Mouse (Mus musculus) limb, embryonic 11.5 days (tissue): ENCODE data around the gene Tas2r138. TPM values are rescaled to one million over a fixed set of nuclear protein-coding genes. Genes with fewer than 3 reads are reported as not detected.

Experiments
- ATAC-seq: fragments of 200-750 bp; cut with Nextera tagmentation; 2 replicates; pipeline ENCODE4 v1.8.0; 2017; ENCODE audit warnings: low read depth; ENCODE audit not compliant: insufficient number of reproducible peaks, low FRiP score, low TSS enrichment
- DNase-seq: peaks from one replicate; pipeline ENCODE4 v3.0.0-alpha.2; 2015; ENCODE audit warnings: low spot score
- H3K27ac ChIP-seq: fragments of 300-500 bp; sonication (generic); replicated peaks from 2 replicates; pipeline ENCODE4 v1.5.1; 2014; ENCODE audit warnings: low read depth, mild to moderate bottlenecking, low read length
- H3K27me3 ChIP-seq: fragments of 300-500 bp; sonication (generic); 2 replicates; pipeline ENCODE4 v1.6.1; 2014; ENCODE audit warnings: mild to moderate bottlenecking, low read length, mixed read lengths; ENCODE audit not compliant: control insufficient read depth, insufficient read depth
- H3K36me3 ChIP-seq: fragments of 300-500 bp; sonication (generic); 2 replicates; pipeline ENCODE4 v1.6.1; 2014; ENCODE audit warnings: mild to moderate bottlenecking, low read length, moderate library complexity, mixed read lengths; ENCODE audit not compliant: control insufficient read depth, insufficient read depth
- H3K4me1 ChIP-seq: fragments of 300-500 bp; sonication (generic); 2 replicates; pipeline ENCODE4 v1.6.1; 2014; ENCODE audit warnings: low read length, mixed read lengths; ENCODE audit not compliant: control insufficient read depth, insufficient read depth
- H3K4me2 ChIP-seq: fragments of 300-500 bp; sonication (generic); 2 replicates; pipeline ENCODE4 v1.6.1; 2014; ENCODE audit warnings: low read depth, mild to moderate bottlenecking, moderate library complexity; ENCODE audit not compliant: severe bottlenecking
- H3K4me3 ChIP-seq: fragments of 300-500 bp; sonication (generic); 2 replicates; pipeline ENCODE4 v1.5.1; 2014; ENCODE audit warnings: low read depth, low read length
- H3K9ac ChIP-seq: fragments of 300-500 bp; sonication (generic); 2 replicates; pipeline ENCODE4 v1.6.1; 2014; ENCODE audit warnings: mild to moderate bottlenecking, low read length
- H3K9me3 ChIP-seq: fragments of 300-500 bp; sonication (generic); 2 replicates; pipeline ENCODE4 v1.6.1; 2016; ENCODE audit warnings: low read length; ENCODE audit not compliant: control insufficient read depth
- WGBS: fragments of 180-500 bp; shearing (Covaris S2); extraction: QIAGEN DNeasy Blood & Tissue Kit; methylation state at CpG from one replicate; pipeline ENCODE4 v1.1.7; 2014; 5-methylcytosine and 5-hydroxymethylcytosine counted together
- polyA plus RNA-seq: library from polyadenylated mRNA; unstranded; fragments of >200 nt; fragmentation: Nextera tagmentation; extraction: Ambion mirVana; gene quantifications from 2 replicates; pipeline ENCODE4 v1.2.1, GENCODE M21; 2014

The Tas2r138 gene
- polyA plus RNA-seq, 1 experiment from 2014 or later = not detected

- Histone ChIP-seq H3K4me3 (no peak within 1 kb of the TSS), H3K27me3 (no peaks in the 10 kb centered on the region), H3K36me3 (no peaks in the 10 kb centered on the region), H3K9me3 (no peaks in the 10 kb centered on the region), H3K27ac (no peak within 1 kb of the TSS), H3K9ac (no peak within 1 kb of the TSS), H3K4me1 (no peaks in the 10 kb centered on the region), H3K4me2 (no peak within 1 kb of the TSS)
- ATAC-seq (no peak), DNase-seq (no peak)
- 83% methylated on average over 5 of the region's 5 CpGs for WGBS
These were observed 27.5 kb downstream of the Tas2r138 start, which contains the start of gene Clec5a for GRCm38 (mm10) chr6:40585645-40586044. Clec5a (minus strand) TSS chr6:40585821.

DNA sequence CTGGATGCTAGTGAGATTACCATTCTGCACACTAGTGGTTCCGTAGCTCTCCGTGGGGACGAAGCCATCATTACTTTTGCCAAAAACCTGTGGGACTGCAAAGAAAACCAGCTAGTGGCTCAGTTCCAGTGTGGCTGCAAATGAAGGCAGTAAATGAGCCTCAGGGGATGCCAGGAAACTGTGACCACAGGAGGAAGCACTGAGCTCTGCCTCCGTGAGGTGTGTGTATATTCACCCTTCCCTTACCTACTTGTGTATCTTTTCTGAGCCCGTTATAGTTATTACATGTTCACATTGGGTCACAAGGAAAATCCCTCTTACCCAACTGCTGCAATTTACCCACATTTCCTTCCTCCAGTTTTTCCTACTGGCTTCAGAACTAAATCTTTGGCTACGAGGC lies 28.8 kb downstream of the Tas2r138 start:
- H3K27ac ChIP-seq = no peak overlapping the region
- no peaks in the 10 kb centered on the region for H3K9me3 ChIP-seq
- no peaks in the 10 kb centered on the region for H3K27me3 ChIP-seq
- no peak overlapping the region for H3K4me2 ChIP-seq
- H3K9ac ChIP-seq = no peak overlapping the region
- WGBS = 88% methylated on average over 6 of the region's 6 CpGs
- no peak for ATAC-seq
- no peaks in the 10 kb centered on the region for H3K36me3 ChIP-seq
- no peak overlapping the region for H3K4me3 ChIP-seq
- DNase-seq = no peak
- H3K4me1 ChIP-seq = no peaks in the 10 kb centered on the region

- Histone ChIP-seq H3K36me3 (no peaks in the 10 kb centered on the region), H3K4me1 (no peaks in the 10 kb centered on the region), H3K9ac (no peak overlapping the region), H3K4me3 (no peak overlapping the region), H3K27me3 (no peaks in the 10 kb centered on the region), H3K4me2 (no peak overlapping the region), H3K27ac (no peak overlapping the region), H3K9me3 (no peaks in the 10 kb centered on the region)
- no peak for DNase-seq
- WGBS = 81% methylated on average over 1 of the region's 1 CpGs
- ATAC-seq = no peak
These were observed 36.8 kb downstream of the Tas2r138 start for GRCm38 (mm10) chr6:40576305-40576704.

- Histone ChIP-seq H3K4me2 (no peak overlapping the region), H3K36me3 (no peaks in the 10 kb centered on the region), H3K27ac (no peak overlapping the region), H3K9ac (no peak overlapping the region), H3K27me3 (no peaks in the 10 kb centered on the region), H3K4me1 (no peaks in the 10 kb centered on the region), H3K4me3 (no peak overlapping the region), H3K9me3 (no peaks in the 10 kb centered on the region)
- DNase-seq (no peak), ATAC-seq (no peak)
- 74% methylated on average over 3 of the region's 3 CpGs for WGBS
These were observed 39.5 kb downstream of the Tas2r138 start for GRCm38 (mm10) chr6:40573618-40574017.

- no peaks in the 10 kb centered on the region for H3K4me1 ChIP-seq
- 88% methylated on average over 3 of the region's 3 CpGs for WGBS
- no peak within 1 kb of the TSS for H3K27ac ChIP-seq
- H3K27me3 ChIP-seq = no peaks in the 10 kb centered on the region
- H3K4me3 ChIP-seq = no peak within 1 kb of the TSS
- H3K36me3 ChIP-seq = no peaks in the 10 kb centered on the region
- H3K4me2 ChIP-seq = no peak within 1 kb of the TSS
- DNase-seq = no peak
- no peak for ATAC-seq
- no peaks in the 10 kb centered on the region for H3K9me3 ChIP-seq
- no peak within 1 kb of the TSS for H3K9ac ChIP-seq
These were observed 43.9 kb downstream of the Tas2r138 start, which contains the start of gene Olfr460 for GRCm38 (mm10) chr6:40569187-40569586. Olfr460 (plus strand) TSS chr6:40569487.

Other genes with a start within 250 kb of the Tas2r138 start
- gene E330009J07Rik, start 177.2 kb downstream of the Tas2r138 start, polyA plus RNA-seq = 12.4 and 14.6 TPM in 2 replicates
- 0.07 TPM in 1 of 2 replicates, not detected in the other for gene Wee2, start 174.2 kb downstream of the Tas2r138 start, polyA plus RNA-seq
- gene Ssbp1, start 142.0 kb downstream of the Tas2r138 start, polyA plus RNA-seq = 177 and 179 TPM in 2 replicates
- gene Tas2r137, start 122.1 kb downstream of the Tas2r138 start, polyA plus RNA-seq = not detected in 2 replicates
- 0.15 TPM in 1 of 2 replicates, not detected in the other for gene Tas2r108, start 119.8 kb downstream of the Tas2r138 start, polyA plus RNA-seq
- gene Prss37, start 93.8 kb downstream of the Tas2r138 start, polyA plus RNA-seq = not detected in 2 replicates
- gene Olfr461, start 58.3 kb downstream of the Tas2r138 start, polyA plus RNA-seq = 0.09 and 0.11 TPM in 2 replicates
- 0.04 TPM in 1 of 2 replicates, not detected in the other for gene Olfr460, start 43.8 kb downstream of the Tas2r138 start, polyA plus RNA-seq
- 0.60 and 0.80 TPM in 2 replicates for gene Clec5a, start 27.5 kb downstream of the Tas2r138 start, polyA plus RNA-seq
- gene Mgam, start 15.5 kb upstream of the Tas2r138 start, polyA plus RNA-seq = not detected in 2 replicates